Mouse (Mus musculus): ENCODE measurements around the gene Car7. TPM values are rescaled to one million over a fixed set of nuclear protein-coding genes. Genes with fewer than 3 reads are reported as not detected.

Gene Car7
- polyA plus RNA-seq (2012; fragmentation: generic; extraction: Trizol): under 1 TPM; 0.09 to 0.51 TPM

GRCm38 (mm10) chr8:104533971-104534778 is at the start of gene Car7, which contains the start of gene Nae1:
Gene Car7 (plus strand): TSS chr8:104534689.
Gene Nae1 (minus strand): TSS chr8:104534637.

GRCm38 (mm10) chr8:104509061-104510006 is 25.2 kb upstream of the Car7 start, which contains the start of gene Terb1:
Gene Terb1 (minus strand): TSS chr8:104509910.

DNA sequence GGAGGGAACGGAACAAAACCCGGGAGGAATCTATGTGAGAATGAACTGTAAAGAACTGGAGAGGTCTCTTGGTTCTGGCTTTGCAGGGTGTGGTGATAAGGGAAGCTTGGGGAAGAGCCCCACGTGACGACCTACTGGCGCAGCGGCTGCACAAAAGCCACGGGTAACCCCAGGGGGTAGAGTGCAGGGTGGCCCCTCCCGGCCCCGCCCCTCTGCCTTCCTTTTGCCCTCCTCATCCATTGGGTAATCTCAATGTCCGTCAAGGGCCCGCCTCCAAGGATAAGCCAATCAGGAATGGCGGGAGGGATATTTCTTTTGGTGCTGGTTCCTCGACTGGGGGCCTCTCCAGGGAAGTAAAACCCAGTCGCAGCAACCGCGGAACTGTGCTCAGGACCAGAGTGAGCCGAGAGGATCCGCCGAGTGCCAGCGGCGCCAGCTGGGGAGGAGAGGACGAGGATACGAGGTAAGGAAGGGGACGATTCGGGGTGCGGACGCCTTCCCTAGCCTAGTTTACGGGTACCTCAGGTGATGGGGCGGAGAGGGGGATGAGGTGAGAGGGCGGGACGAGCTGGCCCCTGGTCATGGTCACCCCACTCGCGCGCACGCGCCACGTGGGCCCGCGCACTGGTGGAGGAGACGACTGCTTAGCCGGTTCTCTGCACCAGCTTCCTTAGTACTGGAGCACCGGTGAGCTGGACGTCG is 56.8 kb downstream of the Car7 start, which contains the start of gene Pdp2:
Gene Pdp2 (plus strand): TSS at position 319 of the 702 bp plus-strand sequence.

Other genes starting within 250 kb of the Car7 start
- gene Cmtm2a, start 241.5 kb upstream of the Car7 start, polyA plus RNA-seq (2012; fragmentation: generic; extraction: Trizol): not detected
- not detected for gene Gm45711, start 224.6 kb upstream of the Car7 start, polyA plus RNA-seq (2012; fragmentation: generic; extraction: Trizol)
- not detected for gene Cmtm1, start 224.5 kb upstream of the Car7 start, polyA plus RNA-seq (2012; fragmentation: generic; extraction: Trizol)
- gene Gm11020, start 213.1 kb upstream of the Car7 start, polyA plus RNA-seq (2012; fragmentation: generic; extraction: Trizol): not detected
- gene Cmtm2b, start 212.5 kb upstream of the Car7 start, polyA plus RNA-seq (2012; fragmentation: generic; extraction: Trizol): not detected
- gene Cmtm3, start 195.3 kb upstream of the Car7 start, polyA plus RNA-seq (2012; fragmentation: generic; extraction: Trizol): 100 to 1,000 TPM in 1 of 2 experiments, 10 to 100 TPM in 1; 31.0 to 123 TPM
- 1 to 10 TPM; 4.0 to 7.7 TPM for gene Cmtm4, start 138.9 kb upstream of the Car7 start, polyA plus RNA-seq (2012; fragmentation: generic; extraction: Trizol)
- gene Dync1li2, start 91.6 kb upstream of the Car7 start, polyA plus RNA-seq (2012; fragmentation: generic; extraction: Trizol): 10 to 100 TPM in 1 of 2 experiments, 1 to 10 TPM in 1; 2.8 to 28.7 TPM
- gene Terb1, start 24.8 kb upstream of the Car7 start, polyA plus RNA-seq (2012; fragmentation: generic; extraction: Trizol): not detected
- 1 to 10 TPM; 1.5 to 9.5 TPM for gene Nae1, start 52 bp upstream of the Car7 start, polyA plus RNA-seq (2012; fragmentation: generic; extraction: Trizol)
- gene Pdp2, start 56.8 kb downstream of the Car7 start, polyA plus RNA-seq (2012; fragmentation: generic; extraction: Trizol): 1 to 10 TPM in 1 of 2 experiments, under 1 TPM in 1; 0.55 to 1.7 TPM
- gene Cdh16, start 89.7 kb downstream of the Car7 start, polyA plus RNA-seq (2012; fragmentation: generic; extraction: Trizol): under 1 TPM in 1 of 2 experiments, not detected in 1; 0.33 TPM
- 1 to 10 TPM; 5.0 to 7.6 TPM for gene Rrad, start 96.6 kb downstream of the Car7 start, polyA plus RNA-seq (2012; fragmentation: generic; extraction: Trizol)
- gene Ciao2b, start 107.3 kb downstream of the Car7 start, polyA plus RNA-seq (2012; fragmentation: generic; extraction: Trizol): 100 to 1,000 TPM; 111 to 132 TPM
- not detected for gene Ces2a, start 199.3 kb downstream of the Car7 start, polyA plus RNA-seq (2012; fragmentation: generic; extraction: Trizol)

All from C3H10T1/2 (cell line).